Comparison of ENCODE assay signal across 17 mouse cellular contexts in the genomic region with DNA sequence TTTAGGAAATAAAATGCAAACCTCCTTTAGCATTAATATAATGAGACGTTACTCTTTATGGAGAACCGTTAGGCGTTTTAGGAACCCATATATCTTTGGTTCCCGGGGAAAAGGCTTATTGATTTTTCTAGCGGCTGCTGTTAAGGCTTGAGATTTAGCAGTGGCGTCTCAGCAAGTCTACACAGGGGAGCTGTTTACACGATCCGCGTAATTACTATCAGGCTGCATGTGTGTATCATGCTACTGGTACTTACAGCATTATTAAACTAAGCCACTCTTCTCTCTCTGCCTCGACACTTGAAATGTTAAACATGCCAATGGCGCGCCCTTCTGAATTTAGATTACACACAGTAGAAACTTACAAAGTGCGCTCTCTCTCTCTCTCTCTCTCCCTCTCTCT. TPM values are rescaled to one million over a fixed set of nuclear protein-coding genes. Genes with fewer than 3 reads are reported as not detected.
DNase-seq lines count a peak whose midpoint lies in the region; ATAC-seq lines count a peak whose summit lies in the region.
"Had no signal": no experiment of that assay in that cellular context is flagged by ENCODE, and none has a peak within 500 bp of the region (broad histone marks: within the 10 kb centered on the region; RNA-seq: fewer than 3 reads in every experiment).

No protein-coding gene starts in this region.

- no peak for ATAC-seq in hindbrain, embryonic 14.5 days (ENCODE audit: low FRiP score)
- ATAC-seq in hindbrain, embryonic 11.5 days (ENCODE audit: low FRiP score), result no peak
- no peak for ATAC-seq in midbrain, embryonic 16.5 days
- no peak for ATAC-seq in midbrain, embryonic 13.5 days
- peak; percentile 24; the same call in 1 of the 2 replicates for ATAC-seq in hindbrain, embryonic 16.5 days
- ATAC-seq in forebrain, embryonic 14.5 days, result no peak
- ATAC-seq: forebrain, embryonic 13.5 days had no signal

- no peak overlapping the region for H3K4me3 ChIP-seq in hindbrain, embryonic 14.5 days (replicated peaks; ENCODE audit: low read length)
- H3K4me3 ChIP-seq in hindbrain, embryonic 11.5 days (ENCODE audit: low read depth, low read length), result no peak overlapping the region
- H3K4me3 ChIP-seq in midbrain, embryonic 16.5 days (ENCODE audit: low read depth, low read length), result no peak overlapping the region
- no peak overlapping the region for H3K4me3 ChIP-seq in midbrain, embryonic 13.5 days (replicated peaks)
- H3K4me3 ChIP-seq in hindbrain, embryonic 16.5 days (ENCODE audit: low read length), result no peak overlapping the region
- no peak overlapping the region for H3K4me3 ChIP-seq in forebrain, embryonic 14.5 days (ENCODE audit: low read depth, low read length)
- H3K4me3 ChIP-seq: embryonic facial prominence, embryonic 10.5 days; forebrain, embryonic 13.5 days; gastrocnemius, adult 2 months; heart, embryonic 13.5 days had no signal

- H3K4me2 ChIP-seq in hindbrain, embryonic 14.5 days (replicated peaks), result peak overlapping the region; percentile 11; the same call in 1 of the 2 replicates
- no peak overlapping the region for H3K4me2 ChIP-seq in hindbrain, embryonic 11.5 days (replicated peaks; ENCODE audit: low read depth, low read length)
- H3K4me2 ChIP-seq in midbrain, embryonic 16.5 days (ENCODE audit: low read length), result 0 out of 2 replicates have a peak overlapping the region, but pooled peaks have one; percentile 7
- H3K4me2 ChIP-seq in midbrain, embryonic 13.5 days (replicated peaks), result no peak overlapping the region
- H3K4me2 ChIP-seq in hindbrain, embryonic 16.5 days (ENCODE audit: low read length), result peak overlapping the region; percentile 23; the same call in 1 of the 2 replicates
- H3K4me2 ChIP-seq in forebrain, embryonic 14.5 days (ENCODE audit: low read length), result no peak overlapping the region
- H3K4me2 ChIP-seq: forebrain, embryonic 13.5 days; heart, embryonic 13.5 days had no signal

- intact Hi-C loops in gastrocnemius, postnatal 14 days (cut with DNase I; ENCODE audit: low total_unique reads), result no loop called here

- no peaks in the 10 kb centered on the region for H3K9me3 ChIP-seq in hindbrain, embryonic 14.5 days (ENCODE audit: control insufficient read depth, low read length)
- H3K9me3 ChIP-seq in hindbrain, embryonic 11.5 days (ENCODE audit: control insufficient read depth, low read length), result no peaks in the 10 kb centered on the region
- no peaks in the 10 kb centered on the region for H3K9me3 ChIP-seq in midbrain, embryonic 16.5 days (replicated peaks; ENCODE audit: control insufficient read depth, low read length, poor library complexity, severe bottlenecking)
- H3K9me3 ChIP-seq in midbrain, embryonic 13.5 days, result no peaks in the 10 kb centered on the region
- H3K9me3 ChIP-seq in hindbrain, embryonic 16.5 days (ENCODE audit: control insufficient read depth, low read length), result no peaks in the 10 kb centered on the region
- no peaks in the 10 kb centered on the region for H3K9me3 ChIP-seq in forebrain, embryonic 14.5 days (replicated peaks; ENCODE audit: control insufficient read depth, low read length)
- H3K9me3 ChIP-seq: embryonic facial prominence, embryonic 10.5 days; forebrain, embryonic 13.5 days; heart, embryonic 13.5 days had no signal

- no peaks in the 10 kb centered on the region for H3K36me3 ChIP-seq in hindbrain, embryonic 14.5 days (replicated peaks; ENCODE audit: control insufficient read depth, insufficient read depth)
- H3K36me3 ChIP-seq in hindbrain, embryonic 11.5 days (ENCODE audit: control insufficient read depth, insufficient read depth, low read length), result no peaks in the 10 kb centered on the region
- no peaks in the 10 kb centered on the region for H3K36me3 ChIP-seq in midbrain, embryonic 16.5 days (ENCODE audit: control insufficient read depth, insufficient read depth, low read length)
- H3K36me3 ChIP-seq in midbrain, embryonic 13.5 days, result peaks cover 2% of the 10 kb centered on the region; the same call in 1 of the 2 replicates
- H3K36me3 ChIP-seq in hindbrain, embryonic 16.5 days (ENCODE audit: control insufficient read depth, insufficient read depth, low read length), result no peaks in the 10 kb centered on the region
- no peaks in the 10 kb centered on the region for H3K36me3 ChIP-seq in forebrain, embryonic 14.5 days (ENCODE audit: control insufficient read depth, insufficient read depth, low read length)
- H3K36me3 ChIP-seq: heart, embryonic 13.5 days had no signal

- 67% methylated on average over 13 of the region's 13 CpGs for WGBS in hindbrain, embryonic 14.5 days
- WGBS in hindbrain, embryonic 11.5 days, result 86% methylated on average over 13 of the region's 13 CpGs
- 85% methylated on average over 13 of the region's 13 CpGs for WGBS in midbrain, embryonic 16.5 days
- WGBS in midbrain, embryonic 13.5 days, result 81% methylated on average over 13 of the region's 13 CpGs
- 76% methylated on average over 13 of the region's 13 CpGs for WGBS in hindbrain, embryonic 16.5 days
- 89% methylated on average over 13 of the region's 13 CpGs for WGBS in forebrain, embryonic 14.5 days

- no peak overlapping the region for H3K9ac ChIP-seq in hindbrain, embryonic 14.5 days
- H3K9ac ChIP-seq in hindbrain, embryonic 11.5 days (ENCODE audit: low read depth, low read length), result no peak overlapping the region
- no peak overlapping the region for H3K9ac ChIP-seq in midbrain, embryonic 16.5 days (ENCODE audit: low read depth, low read length)
- no peak overlapping the region for H3K9ac ChIP-seq in midbrain, embryonic 13.5 days (replicated peaks)
- H3K9ac ChIP-seq in hindbrain, embryonic 16.5 days (ENCODE audit: low read depth, low read length), result no peak overlapping the region
- no peak overlapping the region for H3K9ac ChIP-seq in forebrain, embryonic 14.5 days (ENCODE audit: low read length)
- H3K9ac ChIP-seq: forebrain, embryonic 13.5 days; heart, embryonic 13.5 days had no signal

- 0 out of 2 replicates have a peak overlapping the region, but pooled peaks have one; percentile 24 for H3K27ac ChIP-seq in hindbrain, embryonic 14.5 days
- no peak overlapping the region for H3K27ac ChIP-seq in hindbrain, embryonic 11.5 days (ENCODE audit: low read depth, low read length)
- H3K27ac ChIP-seq in midbrain, embryonic 16.5 days (ENCODE audit: low read length), result no peak overlapping the region
- H3K27ac ChIP-seq in midbrain, embryonic 13.5 days, result no peak overlapping the region
- no peak overlapping the region for H3K27ac ChIP-seq in hindbrain, embryonic 16.5 days (ENCODE audit: low read depth, low read length)
- H3K27ac ChIP-seq in forebrain, embryonic 14.5 days (ENCODE audit: low read depth, low read length), result no peak overlapping the region
- H3K27ac ChIP-seq: embryonic facial prominence, embryonic 10.5 days; forebrain, embryonic 13.5 days; gastrocnemius, adult 2 months; heart, embryonic 13.5 days had no signal

- DNase-seq in hindbrain, embryonic 14.5 days (ENCODE audit: low spot score), result no peak
- no peak for DNase-seq in hindbrain, embryonic 11.5 days (ENCODE audit: low spot score)
- DNase-seq in forebrain, embryonic 14.5 days (ENCODE audit: low spot score), result no peak
- no peak for DNase-seq in gastrocnemius, postnatal 14 days
- DNase-seq: adrenal gland, postnatal 14 days; cerebellum, adult 2 months; cerebellum, postnatal 10 days; gastrocnemius, adult 2 months; gastrocnemius, postnatal 36 days; heart, adult 11 months; heart, postnatal 36 days had no signal

- H3K27me3 ChIP-seq in hindbrain, embryonic 14.5 days (ENCODE audit: control insufficient read depth, insufficient read depth, low read length), result no peaks in the 10 kb centered on the region
- H3K27me3 ChIP-seq in hindbrain, embryonic 11.5 days (ENCODE audit: control insufficient read depth, insufficient read depth, low read length), result no peaks in the 10 kb centered on the region
- H3K27me3 ChIP-seq in midbrain, embryonic 16.5 days (ENCODE audit: control insufficient read depth, insufficient read depth, low read depth, low read length), result no peaks in the 10 kb centered on the region
- no peaks in the 10 kb centered on the region for H3K27me3 ChIP-seq in midbrain, embryonic 13.5 days
- H3K27me3 ChIP-seq in hindbrain, embryonic 16.5 days (replicated peaks; ENCODE audit: control insufficient read depth, insufficient read depth, low read length), result no peaks in the 10 kb centered on the region
- H3K27me3 ChIP-seq in forebrain, embryonic 14.5 days (replicated peaks; ENCODE audit: control insufficient read depth, insufficient read depth, low read length), result no peaks in the 10 kb centered on the region
- H3K27me3 ChIP-seq: forebrain, embryonic 13.5 days; heart, embryonic 13.5 days had no signal

- H3K4me1 ChIP-seq in hindbrain, embryonic 14.5 days (replicated peaks; ENCODE audit: control insufficient read depth, insufficient read depth, low read length), result no peaks in the 10 kb centered on the region
- no peaks in the 10 kb centered on the region for H3K4me1 ChIP-seq in hindbrain, embryonic 11.5 days (replicated peaks; ENCODE audit: control insufficient read depth, insufficient read depth, low read length)
- no peaks in the 10 kb centered on the region for H3K4me1 ChIP-seq in midbrain, embryonic 16.5 days (ENCODE audit: control insufficient read depth, insufficient read depth, low read length)
- no peaks in the 10 kb centered on the region for H3K4me1 ChIP-seq in midbrain, embryonic 13.5 days (replicated peaks)
- no peaks in the 10 kb centered on the region for H3K4me1 ChIP-seq in hindbrain, embryonic 16.5 days (ENCODE audit: control insufficient read depth, insufficient read depth, low read depth, low read length)
- H3K4me1 ChIP-seq in forebrain, embryonic 14.5 days (ENCODE audit: control insufficient read depth, insufficient read depth, low read length), result no peaks in the 10 kb centered on the region
- H3K4me1 ChIP-seq: embryonic facial prominence, embryonic 10.5 days; forebrain, embryonic 13.5 days had no signal

RNA-seq across cellular contexts. Expression of gene Rps29, which starts 8.9 kb away (rescaled TPM):
- 1,041 and 1,286 TPM in 2 replicates for polyA plus RNA-seq in hindbrain, embryonic 14.5 days (2014; fragmentation: Nextera tagmentation; extraction: Ambion mirVana)
- polyA plus RNA-seq in hindbrain, embryonic 11.5 days (2014; fragmentation: Nextera tagmentation; extraction: Ambion mirVana), result 1,259 and 1,264 TPM in 2 replicates
- 919 and 945 TPM in 2 replicates for polyA plus RNA-seq in midbrain, embryonic 16.5 days (2015; fragmentation: Nextera tagmentation; extraction: Ambion mirVana)
- polyA plus RNA-seq in midbrain, embryonic 13.5 days (2015; fragmentation: Nextera tagmentation; extraction: Ambion mirVana), result 1,365 and 1,372 TPM in 2 replicates
- 877 and 882 TPM in 2 replicates for polyA plus RNA-seq in hindbrain, embryonic 16.5 days (2015; fragmentation: Nextera tagmentation; extraction: Ambion mirVana)
- polyA plus RNA-seq in forebrain, embryonic 14.5 days (2014; fragmentation: Nextera tagmentation; extraction: Ambion mirVana), result 1,099 and 1,463 TPM in 2 replicates
- total RNA-seq in gastrocnemius, postnatal 14 days (2021), result 1,000 to 10,000 TPM; 1,152 to 1,205 TPM

RNA-seq across cellular contexts. Expression of gene Lrr1, which starts 18.6 kb away (rescaled TPM):
- polyA plus RNA-seq in hindbrain, embryonic 14.5 days (2014; fragmentation: Nextera tagmentation; extraction: Ambion mirVana), result 2.2 and 4.7 TPM in 2 replicates
- 23.6 and 27.2 TPM in 2 replicates for polyA plus RNA-seq in hindbrain, embryonic 11.5 days (2014; fragmentation: Nextera tagmentation; extraction: Ambion mirVana)
- polyA plus RNA-seq in midbrain, embryonic 16.5 days (2015; fragmentation: Nextera tagmentation; extraction: Ambion mirVana), result 2.9 and 3.1 TPM in 2 replicates
- polyA plus RNA-seq in midbrain, embryonic 13.5 days (2015; fragmentation: Nextera tagmentation; extraction: Ambion mirVana), result 9.7 and 11.0 TPM in 2 replicates
- 4.7 and 5.6 TPM in 2 replicates for polyA plus RNA-seq in hindbrain, embryonic 16.5 days (2015; fragmentation: Nextera tagmentation; extraction: Ambion mirVana)
- 12.6 and 15.8 TPM in 2 replicates for polyA plus RNA-seq in forebrain, embryonic 14.5 days (2014; fragmentation: Nextera tagmentation; extraction: Ambion mirVana)
- under 1 TPM; 0.27 to 0.31 TPM for total RNA-seq in gastrocnemius, postnatal 14 days (2021)
- total RNA-seq: gastrocnemius, adult 2 months; gastrocnemius, postnatal 36 days; heart, postnatal 36 days had no signal

RNA-seq across cellular contexts. Expression of gene Rpl36al, which starts 33.8 kb away (rescaled TPM):
- 362 and 438 TPM in 2 replicates for polyA plus RNA-seq in hindbrain, embryonic 14.5 days (2014; fragmentation: Nextera tagmentation; extraction: Ambion mirVana)
- polyA plus RNA-seq in hindbrain, embryonic 11.5 days (2014; fragmentation: Nextera tagmentation; extraction: Ambion mirVana), result 461 and 473 TPM in 2 replicates
- polyA plus RNA-seq in midbrain, embryonic 16.5 days (2015; fragmentation: Nextera tagmentation; extraction: Ambion mirVana), result 286 and 296 TPM in 2 replicates
- polyA plus RNA-seq in midbrain, embryonic 13.5 days (2015; fragmentation: Nextera tagmentation; extraction: Ambion mirVana), result 369 and 374 TPM in 2 replicates
- 296 and 328 TPM in 2 replicates for polyA plus RNA-seq in hindbrain, embryonic 16.5 days (2015; fragmentation: Nextera tagmentation; extraction: Ambion mirVana)
- 338 and 389 TPM in 2 replicates for polyA plus RNA-seq in forebrain, embryonic 14.5 days (2014; fragmentation: Nextera tagmentation; extraction: Ambion mirVana)
- total RNA-seq in gastrocnemius, postnatal 14 days (2021), result 100 to 1,000 TPM; 324 to 375 TPM

RNA-seq across cellular contexts. Expression of gene Mgat2, which starts 33.9 kb away (rescaled TPM):
- 41.1 and 45.4 TPM in 2 replicates for polyA plus RNA-seq in hindbrain, embryonic 14.5 days (2014; fragmentation: Nextera tagmentation; extraction: Ambion mirVana)
- polyA plus RNA-seq in hindbrain, embryonic 11.5 days (2014; fragmentation: Nextera tagmentation; extraction: Ambion mirVana), result 35.9 and 37.7 TPM in 2 replicates
- 30.6 and 34.7 TPM in 2 replicates for polyA plus RNA-seq in midbrain, embryonic 16.5 days (2015; fragmentation: Nextera tagmentation; extraction: Ambion mirVana)
- polyA plus RNA-seq in midbrain, embryonic 13.5 days (2015; fragmentation: Nextera tagmentation; extraction: Ambion mirVana), result 32.0 and 35.0 TPM in 2 replicates
- polyA plus RNA-seq in hindbrain, embryonic 16.5 days (2015; fragmentation: Nextera tagmentation; extraction: Ambion mirVana), result 31.4 and 35.8 TPM in 2 replicates
- polyA plus RNA-seq in forebrain, embryonic 14.5 days (2014; fragmentation: Nextera tagmentation; extraction: Ambion mirVana), result 35.5 and 38.6 TPM in 2 replicates
- 10 to 100 TPM; 11.7 to 16.1 TPM for total RNA-seq in gastrocnemius, postnatal 14 days (2021)

RNA-seq across cellular contexts. Expression of gene Gm49383, which starts 46.9 kb away (rescaled TPM):
- polyA plus RNA-seq in hindbrain, embryonic 14.5 days (2014; fragmentation: Nextera tagmentation; extraction: Ambion mirVana), result 12.7 and 15.3 TPM in 2 replicates
- polyA plus RNA-seq in hindbrain, embryonic 11.5 days (2014; fragmentation: Nextera tagmentation; extraction: Ambion mirVana), result 33.2 and 35.8 TPM in 2 replicates
- polyA plus RNA-seq in midbrain, embryonic 16.5 days (2015; fragmentation: Nextera tagmentation; extraction: Ambion mirVana), result 11.8 and 14.7 TPM in 2 replicates
- 20.7 and 24.5 TPM in 2 replicates for polyA plus RNA-seq in midbrain, embryonic 13.5 days (2015; fragmentation: Nextera tagmentation; extraction: Ambion mirVana)
- 13.6 and 15.3 TPM in 2 replicates for polyA plus RNA-seq in hindbrain, embryonic 16.5 days (2015; fragmentation: Nextera tagmentation; extraction: Ambion mirVana)
- polyA plus RNA-seq in forebrain, embryonic 14.5 days (2014; fragmentation: Nextera tagmentation; extraction: Ambion mirVana), result 22.7 and 26.1 TPM in 2 replicates
- 1 to 10 TPM; 1.5 to 2.8 TPM for total RNA-seq in gastrocnemius, postnatal 14 days (2021)

Comparison
In these comparisons a context has a peak if more than half of its experiments do, and no peak if none do; other contexts are left out.
1. H3K4me2 ChIP-seq: peak in hindbrain, embryonic 14.5 days (single experiment), midbrain, embryonic 16.5 days (single experiment) and hindbrain, embryonic 16.5 days (single experiment); none in hindbrain, embryonic 11.5 days (single experiment), midbrain, embryonic 13.5 days (single experiment) and forebrain, embryonic 14.5 days (single experiment).